Mouse (Mus musculus) ES-Bruce4 (cell line): Measurements from ENCODE around the gene Phf20. TPM values are rescaled to one million over a fixed set of nuclear protein-coding genes. Genes with fewer than 3 reads are reported as not detected.
"Not testable (repeated sequence)": the region's sequence is repeated elsewhere in the genome, so short reads cannot be mapped to it uniquely, and the experiment has no call there.

Experiments
- H3K27ac ChIP-seq: 2 replicates; pipeline ENCODE4 v1.5.1; 2012; ENCODE audit warnings: low read length, inconsistent platforms; ENCODE audit not compliant: insufficient read depth
- H3K27me3 ChIP-seq: 2 replicates; pipeline ENCODE4 v1.6.1; 2012; ENCODE audit warnings: mild to moderate bottlenecking, low read length, inconsistent platforms; ENCODE audit not compliant: control insufficient read depth, poor library complexity, insufficient read depth, severe bottlenecking
- H3K36me3 ChIP-seq: 2 replicates; pipeline ENCODE4 v1.6.1; 2012; ENCODE audit warnings: inconsistent platforms, mild to moderate bottlenecking, low read length, moderate library complexity; ENCODE audit not compliant: control insufficient read depth, poor library complexity, insufficient read depth, severe bottlenecking
- H3K4me1 ChIP-seq: one replicate; pipeline ENCODE4 v1.8.1; 2011; ENCODE audit warnings: low read length; ENCODE audit not compliant: control insufficient read depth, insufficient read depth
- H3K4me3 ChIP-seq: 2 replicates; pipeline ENCODE4 v1.5.1; 2011; ENCODE audit warnings: low read depth, mild to moderate bottlenecking, low read length
- H3K9ac ChIP-seq: 2 replicates; pipeline ENCODE4 v1.6.1; 2012; ENCODE audit warnings: low read depth, mild to moderate bottlenecking, inconsistent platforms; ENCODE audit not compliant: poor library complexity, severe bottlenecking
- H3K9me3 ChIP-seq: replicated peaks from 2 replicates; pipeline ENCODE4 v1.6.1; 2012; ENCODE audit warnings: mild to moderate bottlenecking, low read length, inconsistent platforms; ENCODE audit not compliant: control insufficient read depth, poor library complexity, insufficient read depth, severe bottlenecking
- CTCF ChIP-seq: IDR thresholded peaks from one replicate; pipeline ENCODE4 v1.8.1; 2011; ENCODE audit warnings: low read depth, low read length
- EP300 ChIP-seq: IDR thresholded peaks from 2 replicates; pipeline ENCODE4 v1.6.1; 2011; ENCODE audit warnings: low read depth, low read length; ENCODE audit not compliant: insufficient read depth
- POLR2A ChIP-seq: IDR thresholded peaks from one replicate; pipeline ENCODE4 v1.8.1; 2011; ENCODE audit warnings: low read length; ENCODE audit not compliant: insufficient read depth
- polyA plus RNA-seq: library from polyadenylated mRNA; stranded (reverse); fragments of >200 nt; gene quantifications from 2 replicates; pipeline ENCODE4 v1.2.4, GENCODE M21; 2011; ENCODE audit warnings: low read depth; ENCODE audit not compliant: missing spikeins, insufficient read depth, insufficient read length

The Phf20 gene
- polyA plus RNA-seq, 1 experiment = 78.8 TPM

GRCm38 (mm10) chr2:156229171-156229570, 32.9 kb downstream of the Phf20 start:
- no peaks in the 10 kb centered on the region for H3K27me3 ChIP-seq

GRCm38 (mm10) chr2:156231340-156231739, 35.1 kb downstream of the Phf20 start:
- Histone ChIP-seq H3K36me3 (peaks cover 17% of the 10 kb centered on the region), H3K27me3 (no peaks in the 10 kb centered on the region), H3K9ac (no peak overlapping the region), H3K9me3 (no peaks in the 10 kb centered on the region), H3K4me3 (no peak overlapping the region), H3K4me1 (no peaks in the 10 kb centered on the region), H3K27ac (no peak overlapping the region)
- TF ChIP-seq POLR2A (no peak), CTCF (no peak), EP300 (no peak)

More at GRCm38 (mm10) chr2:156229171-156229570, 32.9 kb downstream of the Phf20 start:
- H3K9ac ChIP-seq = no peak overlapping the region
- TF ChIP-seq CTCF = no peak
- TF ChIP-seq POLR2A = no peak
- no peak for TF ChIP-seq EP300
- no peak overlapping the region for H3K27ac ChIP-seq
- no peak overlapping the region for H3K4me3 ChIP-seq
- H3K36me3 ChIP-seq = peaks cover 28% of the 10 kb centered on the region
- H3K9me3 ChIP-seq = no peaks in the 10 kb centered on the region
- no peaks in the 10 kb centered on the region for H3K4me1 ChIP-seq

GRCm38 (mm10) chr2:156233275-156233948, 37.1 kb downstream of the Phf20 start:
- Histone ChIP-seq H3K9ac (0 out of 2 replicates have a peak overlapping the region, but pooled peaks have one; percentile 37), H3K4me3 (no peak overlapping the region), H3K27ac (peak overlapping the region; percentile 39), H3K27me3 (no peaks in the 10 kb centered on the region), H3K36me3 (peaks cover 11% of the 10 kb centered on the region), H3K4me1 (no peaks in the 10 kb centered on the region), H3K9me3 (no peaks in the 10 kb centered on the region)
- TF ChIP-seq POLR2A (no peak), EP300 (no peak), CTCF (no peak)

GRCm38 (mm10) chr2:156234016-156234415, 37.8 kb downstream of the Phf20 start:
- not testable (repeated sequence) for H3K4me1 ChIP-seq, H3K27me3 ChIP-seq, H3K4me3 ChIP-seq, H3K9me3 ChIP-seq, H3K9ac ChIP-seq
- H3K36me3 ChIP-seq = peaks cover 11% of the 10 kb centered on the region
- H3K27ac ChIP-seq = peak overlapping the region; percentile 39; the same call in 1 of the 2 replicates

GRCm38 (mm10) chr2:156235847-156236246, 39.6 kb downstream of the Phf20 start:
- Histone ChIP-seq H3K27me3 (no peaks in the 10 kb centered on the region), H3K9ac (no peak overlapping the region), H3K4me3 (no peak overlapping the region), H3K9me3 (no peaks in the 10 kb centered on the region), H3K4me1 (no peaks in the 10 kb centered on the region), H3K27ac (no peak overlapping the region), H3K36me3 (peaks cover 24% of the 10 kb centered on the region)
- TF ChIP-seq POLR2A (no peak), EP300 (no peak), CTCF (no peak)

GRCm38 (mm10) chr2:156241662-156242061, 45.4 kb downstream of the Phf20 start:
- no peak overlapping the region for H3K27ac ChIP-seq
- no peaks in the 10 kb centered on the region for H3K27me3 ChIP-seq
- TF ChIP-seq EP300 (no peak), POLR2A (no peak), CTCF (no peak)
- no peaks in the 10 kb centered on the region for H3K4me1 ChIP-seq
- no peak overlapping the region for H3K4me3 ChIP-seq
- H3K9ac ChIP-seq = no peak overlapping the region
- H3K36me3 ChIP-seq = peaks cover 21% of the 10 kb centered on the region
- H3K9me3 ChIP-seq = no peaks in the 10 kb centered on the region
